Mouse (Mus musculus): Measurements from ENCODE around the gene Arhgef10l.

DNA sequence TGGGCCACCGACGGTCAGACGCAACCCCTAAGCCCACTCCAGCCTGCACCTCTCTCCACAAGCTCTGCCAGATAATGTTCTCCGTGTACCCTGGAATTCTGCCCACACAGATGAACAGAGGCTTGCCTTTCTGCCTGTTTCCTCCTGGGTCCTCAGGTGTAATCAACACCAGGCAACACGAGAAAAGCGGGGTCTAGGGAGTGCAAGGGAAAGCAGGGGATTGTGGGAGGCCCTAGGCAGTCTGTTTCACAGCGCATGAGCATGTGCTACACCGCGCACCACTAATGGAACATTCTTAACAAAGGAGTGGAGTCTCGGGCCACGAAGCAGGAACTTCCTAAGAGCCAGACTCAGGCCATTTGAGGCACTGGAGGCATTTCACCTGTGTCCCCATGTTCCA, 182.7 kb downstream of the Arhgef10l start:
- TF ChIP-seq POLR2AphosphoS2 (IDR thresholded peaks at IDR 0.05; ENCODE audit: insufficient read length, low read depth) = no peak
- TF ChIP-seq MYOG (IDR thresholded peaks at IDR 0.05; ENCODE audit: control insufficient read depth in 1 of 3, insufficient read depth in 1 of 3, insufficient read length in 2 of 3, low read depth in 2 of 3) = no peak
- no peak for TF ChIP-seq TCF12 (IDR thresholded peaks at IDR 0.05; ENCODE audit: insufficient read depth, poor library complexity, severe bottlenecking)
- no peak for TF ChIP-seq POLR2A (IDR thresholded peaks at IDR 0.05; ENCODE audit: insufficient read length, low read depth)
- TF ChIP-seq MYOD1 (IDR thresholded peaks at IDR 0.05; ENCODE audit: control insufficient read depth in 1 of 3, insufficient read length in 2 of 3, low read depth in 2 of 3) = no peak
